Mouse (Mus musculus) spleen, postnatal 4 days (tissue): ENCODE results near the gene Sbno2.

Experiments
- DNase-seq, 2 experiments: peaks; one replicate each; pipeline ENCODE4 v3.0.0; 2022; ENCODE audit warnings: low spot score in 2 of 2

Sbno2 gene

GRCm38 (mm10) chr10:80123932-80124562, 18.7 kb upstream of the Sbno2 start:
- peak; percentile 55 to 72 for DNase-seq

GRCm38 (mm10) chr10:80121639-80122038, 16.3 kb upstream of the Sbno2 start:
- DNase-seq, result no peak

- no peak for DNase-seq
Observed at GRCm38 (mm10) chr10:80120146-80120545, 14.8 kb upstream of the Sbno2 start.

GRCm38 (mm10) chr10:80118552-80118951, 13.2 kb upstream of the Sbno2 start:
- no peak for DNase-seq

GRCm38 (mm10) chr10:80117736-80118135, 12.4 kb upstream of the Sbno2 start:
- no peak for DNase-seq

GRCm38 (mm10) chr10:80116927-80117691, 11.7 kb upstream of the Sbno2 start:
- DNase-seq, result peak in 1 of 2 experiments; percentile 60

GRCm38 (mm10) chr10:80116563-80116926, 11.2 kb upstream of the Sbno2 start:
- peak; percentile 55 to 83 for DNase-seq

GRCm38 (mm10) chr10:80115944-80116335, 10.6 kb upstream of the Sbno2 start:
- no peak for DNase-seq

GRCm38 (mm10) chr10:80115290-80115943, 10.0 kb upstream of the Sbno2 start, which contains the start of gene Stk11:
TSS of gene Stk11 (plus strand) at chr10:80115803.
- peak; percentile 99 for DNase-seq

GRCm38 (mm10) chr10:80114341-80115284, 9.2 kb upstream of the Sbno2 start:
- peak; percentile 95 to 98 for DNase-seq

GRCm38 (mm10) chr10:80107678-80108077, 2.3 kb upstream of the Sbno2 start:
- DNase-seq, result no peak

- no peak for DNase-seq
Observed at GRCm38 (mm10) chr10:80105926-80106325, 555 bp upstream of the Sbno2 start.

- DNase-seq, result no peak
Observed at GRCm38 (mm10) chr10:80104181-80104580, 1.2 kb downstream of the Sbno2 start.

GRCm38 (mm10) chr10:80103032-80103431, 2.3 kb downstream of the Sbno2 start:
- DNase-seq, result no peak

GRCm38 (mm10) chr10:80102216-80102915, 3.0 kb downstream of the Sbno2 start:
- peak; percentile 92 to 96 for DNase-seq

- DNase-seq, result no peak
Observed at GRCm38 (mm10) chr10:80100982-80101381, 4.4 kb downstream of the Sbno2 start.

- DNase-seq, result no peak
Observed at GRCm38 (mm10) chr10:80098630-80099029, 6.7 kb downstream of the Sbno2 start.

- DNase-seq, result no peak
Observed at GRCm38 (mm10) chr10:80097275-80097674, 8.1 kb downstream of the Sbno2 start.

- DNase-seq, result no peak
Observed at GRCm38 (mm10) chr10:80095547-80095946, 9.8 kb downstream of the Sbno2 start.

- DNase-seq, result no peak
Observed at GRCm38 (mm10) chr10:80094684-80095083, 10.7 kb downstream of the Sbno2 start.

- no peak for DNase-seq
Observed at GRCm38 (mm10) chr10:80094085-80094484, 11.3 kb downstream of the Sbno2 start.
